Mouse (Mus musculus) telencephalon, adult 2 months (tissue): ENCODE results near the gene Zdhhc14.

Source experiments
- DNase-seq: peaks from one replicate; pipeline ENCODE4 v3.0.0-alpha.2; 2011; ENCODE audit warnings: low read depth, low spot score

Zdhhc14 gene

DNA sequence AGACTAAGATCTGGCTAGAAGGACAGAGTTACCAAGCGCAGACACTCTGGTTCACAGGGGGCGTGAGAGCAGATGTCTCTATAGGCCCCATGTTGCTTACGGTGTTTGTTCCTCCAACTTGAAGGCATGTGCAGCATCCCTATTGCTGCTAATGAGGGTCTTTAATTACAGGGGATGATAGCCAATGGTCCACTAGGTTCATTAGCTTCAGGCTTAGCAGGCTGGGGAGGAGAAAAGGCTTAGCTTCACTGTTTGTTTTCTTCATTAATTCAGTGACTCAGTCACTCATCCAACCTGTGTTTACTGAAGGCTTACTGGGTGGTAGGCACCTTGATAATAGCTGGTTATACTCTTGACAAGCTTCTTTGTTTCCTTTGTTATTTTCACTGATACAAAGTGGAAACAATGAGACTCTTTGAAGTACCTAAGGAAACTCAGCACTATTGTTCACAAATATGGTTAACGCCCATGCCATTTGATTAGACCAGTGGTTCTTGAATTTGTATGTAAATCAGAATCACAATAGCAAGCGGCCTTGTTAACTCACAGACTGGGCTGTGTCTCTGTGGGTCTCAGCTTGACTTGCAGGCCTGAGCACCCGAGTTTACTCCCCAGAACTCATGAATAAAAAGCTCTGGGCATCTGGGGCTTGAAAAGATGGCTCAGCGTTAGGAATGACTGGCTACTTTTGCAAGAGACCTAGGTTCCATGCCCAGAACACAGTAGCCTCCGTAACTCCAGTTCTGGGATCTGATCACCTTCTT lies 168.1 kb downstream of the Zdhhc14 start:
- no peak for DNase-seq

DNA sequence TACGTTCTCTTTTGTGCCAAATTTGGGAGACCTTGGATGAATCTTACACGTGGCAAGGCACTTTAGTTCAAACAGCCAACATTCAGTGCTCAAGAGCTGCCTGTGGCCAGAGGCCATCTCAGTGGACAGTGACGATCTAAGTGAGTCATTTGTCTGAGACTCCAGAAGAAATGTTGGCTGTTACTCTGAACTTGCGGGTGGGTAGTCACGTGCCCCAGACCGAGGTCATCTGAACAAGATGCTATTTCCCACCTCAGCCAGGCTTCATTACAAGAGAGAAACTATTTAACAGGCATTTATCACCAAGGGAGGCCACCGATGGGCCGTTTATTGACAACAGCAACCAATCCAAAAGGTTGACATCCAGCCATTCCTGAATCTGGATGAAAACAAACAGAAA lies 174.3 kb downstream of the Zdhhc14 start:
- no peak for DNase-seq

DNA sequence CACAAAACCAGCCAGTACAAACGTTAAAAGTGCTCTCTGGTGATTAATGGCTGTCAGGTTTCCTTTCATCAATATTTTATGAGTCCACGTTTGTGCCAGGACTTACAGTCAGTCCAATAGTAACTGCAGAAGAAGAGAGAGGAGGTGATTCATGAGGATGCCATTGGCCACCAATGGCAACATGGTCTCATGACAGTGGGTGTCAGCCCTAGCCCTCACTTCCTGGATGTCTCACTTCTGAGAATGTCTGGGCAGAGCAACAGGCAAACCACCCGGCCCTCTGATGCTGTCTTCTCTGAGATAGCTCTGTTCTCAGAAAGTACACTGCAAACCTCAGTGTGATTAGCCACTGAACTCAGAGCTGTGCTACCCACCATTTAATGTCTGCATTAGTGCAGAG lies 176.1 kb downstream of the Zdhhc14 start:
- no peak for DNase-seq

DNA sequence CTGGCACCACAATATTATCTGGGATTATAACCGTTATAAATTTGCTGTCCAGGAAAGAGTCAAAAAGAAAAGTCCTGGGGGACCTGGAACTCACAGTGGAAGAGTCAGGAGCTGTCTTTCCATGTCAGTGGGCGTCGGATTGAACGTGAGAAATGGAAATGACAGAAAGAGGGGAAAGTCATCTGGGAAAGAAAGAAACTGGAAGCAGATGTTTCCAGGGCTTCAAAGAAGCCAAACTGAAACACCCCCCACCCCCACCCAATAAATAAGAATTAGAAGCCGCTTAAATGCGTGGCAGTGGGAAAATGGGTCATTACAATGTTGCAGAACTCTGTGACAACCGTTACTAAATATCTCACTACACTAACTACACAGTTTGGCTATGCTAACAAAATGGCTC lies 176.6 kb downstream of the Zdhhc14 start:
- no peak for DNase-seq

DNA sequence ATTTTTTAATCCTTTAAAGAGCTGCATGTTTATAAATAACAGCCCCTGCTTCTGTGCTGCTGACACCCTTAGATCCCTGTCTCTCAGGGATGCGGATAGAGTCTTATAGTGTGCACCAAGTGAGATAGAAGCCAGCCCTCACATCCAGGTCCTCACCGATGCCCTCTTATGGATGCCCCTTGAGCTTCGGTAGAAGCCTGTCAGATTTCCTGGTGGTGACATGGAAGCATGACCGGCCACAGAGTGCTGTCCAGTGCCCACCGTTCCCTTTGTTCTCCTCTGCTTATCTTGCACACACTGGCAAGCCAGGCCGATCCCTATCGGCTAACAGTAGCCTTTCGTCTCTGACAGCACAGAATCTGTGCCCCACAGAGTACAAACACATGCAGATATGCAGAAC lies 183.6 kb downstream of the Zdhhc14 start:
- no peak for DNase-seq

DNA sequence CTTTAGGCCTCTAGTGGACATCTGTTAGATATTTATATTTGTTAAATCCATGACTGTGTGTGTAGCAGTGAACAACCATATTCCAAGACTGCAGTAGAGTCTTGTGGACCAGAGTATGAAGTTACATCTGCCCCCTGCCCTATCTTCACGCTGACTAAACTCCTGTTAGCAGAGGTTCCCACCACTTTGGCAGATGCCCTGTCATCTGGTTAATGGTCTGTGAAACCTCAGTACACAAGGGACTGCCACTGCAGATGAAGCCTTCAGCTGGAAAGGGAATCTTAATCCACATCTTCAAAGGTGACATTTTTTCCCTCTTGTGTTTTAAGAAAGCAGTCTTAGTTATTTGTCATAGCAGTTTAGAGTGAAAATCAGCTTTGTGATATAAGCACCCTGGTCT lies 187.0 kb downstream of the Zdhhc14 start:
- DNase-seq: no peak

DNA sequence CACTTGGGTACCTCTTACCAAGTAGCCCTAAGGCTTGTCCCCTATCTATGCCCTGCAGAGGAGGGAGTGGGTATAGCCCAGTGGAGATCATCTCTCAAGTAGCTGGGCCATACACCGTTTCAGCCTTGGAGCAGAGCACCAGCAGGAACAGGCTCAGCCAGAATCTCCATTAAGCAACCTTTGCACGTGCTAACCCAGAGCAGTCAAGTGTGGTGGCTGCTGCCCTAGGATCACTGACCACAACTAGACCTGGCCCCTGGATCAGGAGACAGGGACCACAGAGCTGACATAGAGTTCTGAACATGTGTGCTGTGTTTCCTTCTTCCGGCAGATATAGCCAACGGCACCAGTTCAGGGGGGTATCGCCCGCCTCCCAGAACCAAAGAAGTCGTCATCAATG lies 193.0 kb downstream of the Zdhhc14 start:
- DNase-seq: no peak

DNA sequence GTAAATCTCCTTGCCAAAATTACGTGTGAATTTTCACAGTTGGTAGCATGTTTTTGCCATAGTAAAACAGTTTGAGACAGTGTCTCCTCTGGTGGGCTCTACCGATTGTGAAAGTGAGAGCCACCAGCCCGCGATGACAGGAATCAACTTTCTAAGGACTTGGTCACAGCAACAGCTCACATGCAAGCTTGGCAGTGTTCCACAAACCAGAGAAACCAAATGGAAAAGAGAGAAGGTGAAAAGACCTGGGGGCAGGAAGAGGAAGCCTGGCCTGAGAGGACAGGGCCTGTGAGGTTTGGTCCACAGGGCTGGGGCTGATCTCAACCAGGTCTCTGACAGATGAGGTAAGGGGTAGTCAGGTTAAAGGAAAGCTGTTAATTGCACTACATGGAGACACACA lies 195.5 kb downstream of the Zdhhc14 start:
- no peak for DNase-seq

DNA sequence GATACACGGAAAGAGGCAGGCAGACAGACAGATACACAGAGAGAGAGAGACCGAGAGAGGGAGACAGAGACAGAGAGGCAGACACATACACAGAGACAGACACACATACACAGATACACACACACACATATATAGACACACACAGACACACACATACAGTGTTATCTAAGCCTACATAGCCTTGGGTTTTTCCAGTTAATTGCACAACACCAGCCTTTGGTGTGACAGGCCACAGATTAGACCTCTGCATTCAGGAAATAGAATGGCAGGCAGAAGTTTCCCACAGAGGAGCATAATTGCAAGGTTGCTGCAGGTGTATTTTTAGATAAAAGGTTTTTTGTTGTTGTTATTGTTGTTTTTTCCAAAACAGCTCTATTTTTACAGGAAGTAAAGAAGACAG lies 195.9 kb downstream of the Zdhhc14 start:
- no peak for DNase-seq

DNA sequence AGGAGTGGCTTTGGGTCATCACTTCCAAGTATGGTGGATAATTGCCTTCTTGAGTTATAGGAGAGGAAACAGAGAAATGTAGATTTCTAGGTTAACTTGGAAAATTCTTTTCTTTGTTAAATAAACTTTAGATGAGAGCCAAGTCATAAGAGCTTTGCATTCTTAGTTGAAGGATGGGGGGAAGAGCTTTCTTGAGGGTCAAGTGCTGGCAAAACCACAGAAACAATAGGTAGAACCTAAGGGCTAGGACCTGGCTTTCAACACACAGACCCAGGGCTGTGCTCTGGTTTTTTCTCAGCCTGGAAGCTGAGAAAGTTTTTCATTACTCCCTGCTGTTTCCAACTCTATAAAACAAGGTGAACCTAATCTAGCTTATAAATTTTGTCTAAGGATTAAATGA lies 196.3 kb downstream of the Zdhhc14 start:
- DNase-seq: no peak

DNA sequence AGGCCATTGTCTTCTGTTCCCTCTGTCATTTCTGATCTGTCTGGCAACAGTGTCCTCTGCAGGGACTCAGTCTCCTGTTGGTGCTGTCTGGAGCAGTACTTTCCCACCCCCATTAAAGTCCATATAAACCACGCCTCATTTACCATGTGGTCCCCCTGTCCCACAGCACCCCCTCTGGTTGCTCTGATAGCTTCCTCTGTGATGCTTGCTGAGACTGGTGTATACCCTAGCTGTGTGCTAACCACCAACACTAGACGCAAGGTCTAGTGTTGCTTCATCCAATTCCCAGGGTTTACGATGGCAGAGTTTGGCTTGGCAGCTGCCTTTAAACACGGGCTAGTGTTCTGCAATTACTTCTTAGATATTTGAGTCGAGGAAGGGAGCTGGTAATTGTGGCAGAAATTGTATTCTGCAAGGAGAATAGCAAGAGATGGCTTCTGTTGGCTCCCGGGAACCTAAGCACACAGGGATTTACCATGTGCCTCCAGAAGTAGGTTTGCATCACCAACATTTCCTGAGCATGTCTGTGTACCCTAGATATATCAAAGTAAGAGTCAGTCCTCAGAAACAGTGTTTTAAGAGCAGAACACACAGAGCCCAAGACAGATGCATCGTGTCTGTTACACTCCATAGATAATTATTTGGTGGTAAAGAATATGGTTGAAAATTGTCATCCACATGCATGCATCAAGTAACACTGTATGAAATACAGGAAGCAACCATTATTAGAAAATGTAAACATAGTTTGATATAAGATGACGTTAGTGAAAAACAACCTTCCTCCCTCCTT lies 198.6 kb downstream of the Zdhhc14 start:
- no peak for DNase-seq

DNA sequence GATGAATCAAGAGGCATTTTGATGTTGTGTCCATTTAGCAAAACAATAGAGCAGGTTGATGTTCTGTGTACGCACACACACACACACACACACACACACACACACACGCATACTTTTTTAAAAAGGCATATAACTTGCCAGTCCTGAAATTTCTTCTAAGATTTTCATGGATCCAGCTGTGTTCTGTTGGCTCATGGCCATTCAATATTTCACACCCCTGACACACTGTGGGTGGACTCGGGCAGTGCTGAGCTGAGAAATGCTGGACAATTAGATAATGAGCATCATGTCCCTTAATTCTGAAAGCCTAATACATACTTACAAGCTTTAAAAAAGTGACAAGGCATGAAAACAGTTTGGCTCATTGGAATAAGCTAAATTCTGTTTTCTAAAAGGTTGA lies 200.3 kb downstream of the Zdhhc14 start:
- DNase-seq: no peak

DNA sequence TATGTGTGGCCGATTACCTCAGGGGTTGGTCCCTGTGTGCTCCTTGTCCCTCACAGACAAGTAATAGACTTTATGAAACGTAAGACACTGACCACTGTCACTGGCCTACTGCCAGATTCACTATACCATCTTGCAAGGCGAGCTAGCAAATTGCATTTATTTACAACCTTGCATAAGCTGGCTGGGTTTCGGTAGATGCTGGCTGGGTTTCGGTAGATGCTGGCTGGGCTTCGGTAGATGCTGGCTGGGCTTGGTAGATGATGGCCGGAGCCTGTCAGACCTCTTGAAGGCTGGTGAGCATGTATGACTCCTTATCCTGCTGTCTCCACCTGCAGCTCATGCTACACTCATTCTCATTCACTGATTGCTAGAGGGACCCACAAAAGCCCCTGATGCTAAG lies 200.9 kb downstream of the Zdhhc14 start:
- no peak for DNase-seq

DNA sequence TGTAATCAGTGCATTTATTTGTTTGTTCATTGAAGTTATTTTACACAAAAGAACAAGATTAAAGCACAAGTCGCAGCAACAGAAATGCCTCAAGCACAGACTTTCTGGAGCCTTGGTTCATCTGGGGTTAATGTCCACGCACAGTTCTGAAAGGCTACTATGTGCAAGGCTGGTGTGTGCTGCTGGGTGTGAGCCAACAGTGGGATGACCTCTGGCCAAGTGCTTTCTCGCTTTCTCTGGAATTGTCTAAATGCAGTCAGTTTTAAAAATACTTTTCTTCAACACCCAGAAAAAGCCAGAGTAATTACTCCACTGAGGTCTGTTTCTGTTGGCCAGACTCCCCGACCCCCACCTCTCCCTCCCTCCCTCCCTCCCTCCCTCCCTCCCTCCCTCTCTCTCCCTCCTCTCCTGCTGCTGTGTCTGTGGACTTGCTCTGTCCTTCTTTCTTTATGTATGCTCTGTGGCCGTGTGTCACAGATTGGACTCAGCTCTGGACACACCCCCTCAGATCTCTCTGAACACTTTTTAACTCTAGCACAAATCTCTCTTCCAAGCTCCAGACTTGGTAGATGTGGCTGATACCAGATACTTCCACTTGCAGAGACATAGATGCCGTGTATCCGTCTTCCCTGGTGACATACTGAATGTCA lies 206.2 kb downstream of the Zdhhc14 start:
- no peak for DNase-seq

DNA sequence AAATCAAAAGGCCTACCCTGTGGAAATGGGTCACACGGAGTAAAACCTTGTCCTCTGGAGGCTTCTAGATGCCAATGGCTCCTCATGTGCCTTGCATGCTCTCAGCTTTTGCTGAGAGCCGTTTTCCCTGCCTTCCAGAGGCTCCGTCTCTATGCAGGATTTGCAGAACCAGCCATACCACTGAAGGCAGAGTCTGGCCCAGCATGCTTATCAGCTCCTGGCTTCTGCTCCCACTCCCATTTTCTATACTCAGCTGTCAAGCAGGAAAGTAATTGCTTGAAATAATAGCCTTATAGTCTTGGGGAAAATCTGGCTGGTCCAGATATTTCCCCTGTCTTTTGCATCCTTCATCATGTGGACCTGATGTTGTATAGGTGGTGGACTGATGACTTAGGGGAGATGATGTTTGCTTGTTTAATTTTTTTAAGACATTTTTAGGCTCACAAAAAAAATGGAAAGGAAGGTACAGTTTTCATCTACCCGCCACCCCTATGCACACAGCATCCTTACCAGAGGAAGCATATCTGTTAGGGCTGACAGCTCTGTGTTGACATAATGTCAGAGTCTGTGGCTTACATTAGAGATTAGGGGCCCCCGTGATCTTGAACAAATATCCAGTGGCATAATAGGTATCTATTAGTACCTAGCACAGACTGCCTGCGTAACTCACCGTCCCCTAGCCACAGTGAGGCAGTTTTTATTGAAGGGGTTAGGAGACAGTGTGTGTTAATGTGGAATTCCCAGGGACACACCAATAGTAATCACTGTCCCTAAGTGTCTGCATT lies 218.2 kb downstream of the Zdhhc14 start:
- no peak for DNase-seq

DNA sequence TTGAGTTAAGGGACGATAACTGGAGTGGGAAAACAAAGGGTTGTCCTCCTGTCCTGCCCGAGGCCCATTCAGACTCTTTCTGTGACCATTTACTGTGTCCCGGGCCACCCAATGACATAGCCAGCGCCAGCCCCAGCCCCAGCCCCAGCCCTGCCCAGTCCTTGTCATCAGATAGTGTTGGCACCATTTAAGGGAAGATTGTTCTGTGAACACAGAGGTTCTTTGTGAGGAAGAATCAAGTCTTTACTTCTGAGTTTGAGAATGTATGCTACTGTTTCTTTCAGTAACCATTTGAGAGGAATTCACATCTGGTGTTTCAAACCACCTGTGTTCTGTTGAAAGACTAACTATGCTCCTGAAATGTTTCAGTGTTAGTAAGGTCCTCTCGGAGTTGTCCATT lies 219.5 kb downstream of the Zdhhc14 start:
- peak; percentile 58 for DNase-seq

DNA sequence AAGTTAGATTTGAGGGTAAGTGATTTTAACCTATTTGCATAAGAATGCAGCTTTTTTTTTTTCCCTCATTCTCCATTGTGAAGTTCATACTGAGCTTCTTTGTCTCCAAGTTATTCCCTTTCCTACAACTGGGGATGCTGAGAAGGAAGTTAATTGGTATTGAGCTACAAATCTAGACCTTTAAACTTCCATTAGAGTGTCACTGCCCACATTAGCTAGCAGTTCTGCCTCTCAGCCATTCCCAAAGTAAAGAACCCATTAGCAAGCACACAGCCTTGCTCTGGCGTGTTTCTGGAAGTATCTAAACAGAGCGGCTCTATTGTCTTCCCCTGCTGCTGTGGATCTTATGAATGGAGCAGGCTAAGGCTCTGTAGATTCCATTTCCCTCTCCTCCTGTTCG lies 220.8 kb downstream of the Zdhhc14 start:
- no peak for DNase-seq

DNA sequence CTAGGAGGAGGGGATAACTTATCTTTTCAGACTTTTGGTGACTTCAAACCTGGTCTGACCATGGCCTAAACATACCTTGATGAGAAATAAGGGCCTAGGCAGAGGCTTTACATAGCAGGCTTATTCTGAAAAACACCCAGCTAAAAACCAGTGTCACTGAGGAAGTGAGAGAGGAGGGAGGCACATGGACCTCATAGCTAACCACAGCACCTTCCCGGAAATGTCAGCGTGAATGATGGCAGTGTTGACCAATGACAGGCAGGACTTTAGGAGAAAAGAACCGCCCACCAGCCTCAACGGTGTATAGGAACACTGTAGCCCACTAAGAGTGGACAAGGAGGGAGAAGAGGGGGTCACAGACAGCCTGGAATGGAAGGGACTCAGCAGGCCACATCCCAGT lies 224.6 kb downstream of the Zdhhc14 start:
- DNase-seq: no peak

DNA sequence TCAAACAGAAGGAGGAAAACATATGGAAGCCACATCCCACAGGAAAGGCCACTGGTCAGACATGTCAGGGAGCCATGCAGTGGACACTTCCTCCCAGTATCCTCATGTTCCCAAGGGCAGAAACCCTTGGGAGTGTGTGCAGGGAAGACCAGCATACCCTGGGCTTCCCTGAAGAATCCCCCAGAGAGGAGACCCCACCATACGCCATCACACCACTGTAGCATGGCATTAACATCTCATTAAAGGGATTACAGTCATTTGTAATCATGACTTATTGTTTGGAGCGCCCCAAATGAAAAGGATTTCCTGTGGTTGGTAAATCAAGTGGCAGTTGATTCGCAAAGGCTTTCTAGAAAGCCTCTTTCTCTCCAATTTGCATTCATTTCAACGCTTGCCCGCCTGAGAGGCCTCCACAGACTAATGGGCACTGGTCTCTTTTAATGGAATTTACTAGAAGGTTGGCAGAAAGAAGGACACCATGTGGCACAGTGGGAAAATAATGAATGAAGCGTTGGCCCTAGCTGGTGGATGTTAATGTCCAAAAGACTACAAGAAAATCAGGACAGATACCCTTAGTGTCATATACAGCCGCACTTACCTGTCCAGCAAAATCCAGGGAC lies 226.5 kb downstream of the Zdhhc14 start:
- DNase-seq: no peak

DNA sequence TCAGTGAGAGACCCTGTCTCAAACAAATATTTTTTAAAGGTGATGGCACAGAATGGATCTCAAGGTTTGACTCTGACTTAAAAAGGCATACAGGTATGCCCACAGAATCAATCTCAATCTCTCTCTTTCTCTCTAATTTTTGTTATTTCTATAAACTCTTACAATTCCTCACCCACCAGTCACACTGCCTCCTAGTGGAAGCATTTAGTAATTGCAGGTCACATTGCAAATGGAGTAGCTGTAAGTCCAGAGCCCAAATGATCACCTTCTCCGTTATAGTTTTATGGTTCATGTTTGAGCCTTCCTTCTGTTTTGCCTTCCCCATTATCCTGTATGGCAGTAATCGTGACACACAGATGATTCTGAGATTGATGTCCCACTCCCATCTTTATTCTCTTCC lies 230.4 kb downstream of the Zdhhc14 start:
- no peak for DNase-seq

DNA sequence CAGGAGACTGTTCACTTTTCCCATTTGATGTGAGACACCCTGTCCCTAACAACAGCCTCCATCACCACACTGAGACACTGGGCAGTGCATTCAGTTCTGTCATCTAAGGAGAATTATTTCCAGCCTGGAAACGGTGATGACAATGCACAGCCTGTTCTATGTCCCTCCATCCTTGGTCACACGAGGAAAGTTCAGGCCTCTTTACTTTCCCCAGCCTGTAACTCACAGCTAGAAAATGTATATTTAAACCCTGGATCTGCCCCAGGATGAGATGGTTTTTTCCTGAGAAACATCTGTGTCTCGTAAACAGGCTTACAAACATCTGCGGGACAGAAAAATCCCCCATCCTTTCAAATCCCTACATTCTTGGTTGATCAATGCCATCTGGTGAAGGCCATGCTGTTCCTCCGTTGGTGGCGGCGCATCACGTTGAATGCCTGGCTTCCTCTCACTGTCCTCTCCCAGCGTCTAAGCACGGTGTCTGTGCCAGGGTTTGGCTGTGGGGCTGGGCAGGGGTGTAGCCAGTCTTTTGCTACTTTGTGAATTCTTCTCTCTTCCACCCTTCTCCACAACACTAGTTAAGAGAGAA lies 231.3 kb downstream of the Zdhhc14 start:
- DNase-seq: no peak
